Mouse (Mus musculus) retina, postnatal 7 days (tissue): ENCODE measurements around the gene Ralgapa2.

ENCODE experiments used
- DNase-seq: peaks from one replicate; pipeline ENCODE4 v3.0.0-alpha.2; 2012; ENCODE audit warnings: low read depth, low spot score

Ralgapa2 gene

DNA sequence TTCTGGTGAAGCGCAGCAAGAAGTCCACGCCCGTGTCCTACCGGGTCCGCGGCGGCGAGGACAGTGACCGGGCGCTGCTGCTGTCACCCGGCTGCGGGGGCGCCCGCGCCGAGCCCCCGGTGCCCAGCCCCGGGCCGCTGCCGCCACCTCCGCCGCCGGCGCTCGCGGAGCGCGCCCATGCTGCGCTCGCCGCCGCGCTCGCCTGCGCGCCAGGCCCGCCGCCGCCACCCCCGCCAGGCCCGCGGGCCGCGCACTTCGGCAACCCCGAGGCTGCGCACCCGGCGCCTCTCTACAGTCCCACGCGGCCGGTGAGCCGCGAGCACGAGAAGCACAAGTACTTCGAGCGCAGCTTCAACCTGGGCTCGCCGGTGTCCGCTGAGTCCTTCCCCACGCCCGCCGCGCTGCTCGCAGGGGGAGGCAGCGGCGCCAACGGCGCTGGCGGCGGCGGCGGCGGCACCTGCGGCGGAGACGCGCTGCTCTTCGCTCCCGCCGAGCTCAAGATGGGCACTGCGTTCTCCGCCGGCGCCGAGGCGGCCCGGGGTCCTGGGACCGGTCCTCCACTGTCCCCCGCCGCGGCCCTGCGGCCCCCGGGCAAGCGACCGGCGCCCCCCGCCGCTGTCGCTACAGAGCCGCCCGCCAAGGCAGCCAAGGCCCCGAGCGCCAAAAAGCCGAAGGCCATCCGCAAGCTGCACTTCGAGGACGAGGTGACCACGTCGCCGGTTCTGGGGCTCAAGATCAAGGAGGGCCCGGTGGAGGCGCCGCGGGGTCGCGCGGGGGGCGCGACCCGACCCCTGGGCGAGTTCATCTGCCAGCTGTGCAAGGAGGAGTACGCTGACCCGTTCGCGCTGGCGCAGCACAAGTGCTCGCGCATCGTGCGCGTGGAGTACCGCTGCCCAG is 289.6 kb downstream of the Ralgapa2 start:
- no peak for DNase-seq

DNA sequence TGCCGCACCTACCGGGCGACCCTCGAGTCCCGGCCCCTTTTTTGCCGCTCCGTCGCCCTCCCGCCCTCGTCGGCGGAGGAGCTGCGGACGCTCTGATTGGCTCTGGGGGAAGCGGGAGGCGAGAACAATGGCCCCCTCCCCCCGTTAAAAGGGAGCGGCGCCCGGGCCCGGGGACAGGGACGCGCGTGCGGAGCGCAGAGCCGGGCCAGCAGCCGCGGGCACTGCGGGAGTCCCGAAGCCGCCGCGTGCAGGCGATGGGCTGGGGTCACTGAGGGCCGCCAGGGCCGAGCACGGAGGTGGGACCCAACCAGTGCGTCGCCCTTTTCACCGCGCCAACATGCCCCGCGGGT is 290.2 kb downstream of the Ralgapa2 start:
- DNase-seq, result peak; percentile 94

DNA sequence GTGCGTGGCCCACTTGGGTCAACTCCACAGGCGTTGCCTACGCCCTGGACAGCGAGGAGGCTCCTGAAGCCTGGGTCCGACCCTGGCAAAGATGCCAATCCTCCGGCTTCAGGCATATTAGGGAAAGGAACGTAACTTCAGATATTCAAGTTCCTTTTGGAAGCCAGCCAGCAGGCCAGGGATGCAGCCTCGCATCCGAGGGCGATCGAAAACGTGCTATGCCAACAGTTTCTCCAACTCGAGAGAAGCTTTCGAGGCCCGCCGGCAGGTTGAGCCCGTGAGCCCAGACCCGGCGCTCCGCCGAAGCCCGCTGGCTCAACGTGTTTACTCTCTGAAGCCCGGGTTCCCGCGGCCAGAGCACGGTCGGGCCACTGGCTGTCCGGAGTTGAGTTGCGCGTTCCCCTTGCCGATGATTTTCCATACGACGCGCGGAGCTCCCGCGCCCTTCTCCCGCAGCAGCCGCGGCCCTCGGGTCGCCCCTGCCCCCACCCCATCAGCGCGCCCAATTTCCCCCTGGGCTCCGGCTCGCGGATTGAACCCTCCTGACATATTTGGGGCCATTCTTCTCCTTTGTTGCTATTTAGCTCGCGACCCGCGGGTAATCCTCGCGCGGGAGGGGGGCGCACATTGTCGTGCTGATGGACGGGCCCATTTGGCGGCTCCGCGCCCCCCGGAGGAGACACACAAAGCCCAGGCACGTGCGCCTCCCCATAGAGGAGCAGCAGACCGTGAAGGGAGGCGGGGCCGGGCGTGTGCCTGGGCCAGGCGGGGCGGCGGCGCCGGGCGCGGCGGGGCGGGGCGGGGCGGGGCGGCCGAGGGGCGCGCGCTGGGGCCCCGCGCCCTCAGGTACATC is 290.8 kb downstream of the Ralgapa2 start, which contains the start of gene Insm1:
Gene Insm1, plus strand, starts transcription at position 846 of the 853 bp plus-strand sequence.
- no peak for DNase-seq

DNA sequence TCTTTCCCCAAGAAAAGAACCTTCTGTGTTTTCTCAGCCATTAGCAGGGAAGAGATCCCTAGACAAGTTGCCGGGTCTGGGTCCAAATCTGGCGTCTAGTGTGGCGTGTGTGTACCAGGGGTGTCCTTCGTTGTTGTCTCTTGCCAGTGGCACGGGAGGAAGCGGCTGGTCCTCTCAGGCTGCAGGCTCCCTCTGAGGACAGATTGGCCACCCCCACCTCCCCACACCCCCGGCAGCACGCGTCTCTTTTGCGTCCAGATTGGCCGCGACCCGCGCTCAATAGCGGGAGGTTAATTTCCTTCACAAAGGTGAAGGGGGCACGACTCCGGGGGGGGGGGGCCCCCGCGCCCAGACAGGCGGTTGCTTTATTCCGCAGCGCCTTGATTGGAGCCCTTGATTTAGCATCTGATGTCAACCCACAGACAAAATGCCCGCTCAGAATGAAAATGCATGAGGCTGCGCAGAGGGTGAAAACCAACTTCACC is 291.5 kb downstream of the Ralgapa2 start:
- no peak for DNase-seq

DNA sequence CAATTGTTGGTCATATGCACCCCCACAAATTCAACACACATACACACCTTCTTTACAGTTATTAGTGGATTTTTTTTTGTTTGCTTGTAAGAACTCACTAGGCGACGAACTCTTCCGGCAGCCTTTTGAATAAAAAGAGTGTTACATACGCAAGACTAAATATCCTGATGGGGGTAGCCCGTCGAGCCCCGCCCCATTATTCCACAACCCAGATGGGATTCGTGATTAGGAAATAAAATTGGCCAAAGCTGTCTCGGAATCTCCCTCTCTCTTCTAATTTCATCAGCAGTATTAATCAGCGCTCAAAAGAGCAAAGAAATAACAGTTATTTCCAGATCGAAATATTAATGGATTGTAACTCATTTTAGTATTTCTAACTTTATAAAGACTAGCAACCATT is 292.4 kb downstream of the Ralgapa2 start:
- no peak for DNase-seq

DNA sequence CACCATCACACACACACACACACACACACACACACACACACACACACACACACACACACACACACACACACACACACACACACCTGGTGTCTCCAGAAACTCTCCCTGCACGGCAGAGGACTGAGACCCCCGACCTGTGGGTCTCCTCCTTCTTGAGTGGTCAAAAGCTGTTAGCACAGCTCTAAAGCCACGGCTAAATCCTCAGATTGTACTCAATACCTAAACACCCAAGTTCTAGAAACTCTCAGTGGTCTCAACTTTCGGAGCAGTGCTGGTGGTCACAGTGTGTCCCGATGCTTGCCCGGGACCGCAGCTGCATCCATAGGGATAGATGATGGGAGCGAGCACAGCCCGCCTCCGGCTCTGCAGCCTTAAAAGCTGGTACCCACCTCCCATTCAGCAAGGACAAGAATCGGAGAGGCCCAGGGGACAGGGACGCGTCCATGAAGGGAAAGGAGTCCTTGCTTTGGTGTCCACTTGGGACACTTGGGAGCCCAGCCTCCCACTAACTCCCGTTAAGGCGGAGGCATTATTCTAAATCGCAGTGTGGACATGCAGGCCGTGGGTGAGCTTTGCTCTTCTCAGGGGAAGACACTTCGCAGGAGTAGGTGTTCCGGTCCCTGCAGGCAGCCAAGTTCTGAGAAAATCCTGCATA is 293.1 kb downstream of the Ralgapa2 start:
- no peak for DNase-seq

DNA sequence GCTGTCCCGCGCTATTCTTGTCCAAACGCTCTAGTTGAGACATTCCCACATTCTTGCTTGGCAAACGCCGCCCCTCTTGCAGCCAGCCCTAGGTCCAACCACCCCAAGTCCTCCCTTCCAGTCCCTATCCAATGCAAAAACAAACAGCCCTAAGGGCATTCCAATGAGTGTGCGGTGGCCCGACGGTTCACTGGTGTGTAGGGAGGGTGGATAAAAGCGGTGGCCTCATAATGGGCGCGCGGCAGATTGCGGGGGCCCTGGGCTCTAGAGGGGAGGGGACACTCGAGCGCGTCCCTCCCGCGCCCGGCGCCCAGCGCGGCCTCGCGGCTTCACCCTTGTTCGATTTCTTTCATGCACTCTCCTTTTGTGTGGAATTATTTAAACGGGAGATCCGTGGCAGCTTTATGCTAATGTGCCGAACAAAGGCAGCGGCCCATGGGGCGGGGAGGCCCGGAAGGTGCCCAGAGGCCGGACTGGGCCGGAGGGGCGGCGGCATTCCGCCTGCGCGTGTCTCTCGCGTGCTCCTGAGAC is 293.9 kb downstream of the Ralgapa2 start:
- DNase-seq, result no peak

DNA sequence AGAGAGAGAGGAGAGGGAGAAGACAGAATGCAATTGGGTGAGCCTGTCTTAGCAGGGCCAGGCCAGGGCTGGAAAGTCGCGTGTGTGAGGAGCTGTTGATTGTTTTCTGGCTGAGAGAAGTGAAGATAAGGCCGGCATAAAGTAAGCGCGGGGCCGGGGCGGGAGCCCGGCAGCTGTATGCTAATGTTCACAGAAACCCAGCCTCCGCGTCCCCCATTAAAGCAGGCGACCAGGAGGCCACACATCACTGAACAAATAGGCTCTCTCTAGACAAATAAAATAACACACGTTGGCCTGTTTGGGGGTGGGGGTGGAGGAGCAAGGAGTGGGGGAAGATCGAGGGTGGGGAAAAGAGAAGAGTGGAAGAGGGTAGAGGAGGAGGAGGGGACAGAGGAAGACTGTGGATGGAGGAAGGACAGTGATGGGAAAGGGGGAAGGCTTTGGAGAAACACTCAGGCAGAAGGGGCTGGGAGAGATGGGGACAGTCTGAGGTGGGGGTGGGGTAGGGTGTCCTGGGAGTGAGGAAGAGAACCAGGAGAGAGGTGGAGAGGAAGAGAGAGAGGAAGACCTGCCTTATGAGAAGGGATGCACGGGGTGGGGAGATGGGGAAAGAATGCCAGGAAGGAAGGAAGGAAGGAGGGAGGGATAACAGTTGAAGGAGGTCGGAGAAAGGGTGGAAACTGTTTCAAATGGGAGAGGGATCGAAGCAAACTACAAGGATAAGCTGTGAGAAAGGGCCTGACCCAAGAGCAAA is 294.7 kb downstream of the Ralgapa2 start:
- DNase-seq, result no peak

DNA sequence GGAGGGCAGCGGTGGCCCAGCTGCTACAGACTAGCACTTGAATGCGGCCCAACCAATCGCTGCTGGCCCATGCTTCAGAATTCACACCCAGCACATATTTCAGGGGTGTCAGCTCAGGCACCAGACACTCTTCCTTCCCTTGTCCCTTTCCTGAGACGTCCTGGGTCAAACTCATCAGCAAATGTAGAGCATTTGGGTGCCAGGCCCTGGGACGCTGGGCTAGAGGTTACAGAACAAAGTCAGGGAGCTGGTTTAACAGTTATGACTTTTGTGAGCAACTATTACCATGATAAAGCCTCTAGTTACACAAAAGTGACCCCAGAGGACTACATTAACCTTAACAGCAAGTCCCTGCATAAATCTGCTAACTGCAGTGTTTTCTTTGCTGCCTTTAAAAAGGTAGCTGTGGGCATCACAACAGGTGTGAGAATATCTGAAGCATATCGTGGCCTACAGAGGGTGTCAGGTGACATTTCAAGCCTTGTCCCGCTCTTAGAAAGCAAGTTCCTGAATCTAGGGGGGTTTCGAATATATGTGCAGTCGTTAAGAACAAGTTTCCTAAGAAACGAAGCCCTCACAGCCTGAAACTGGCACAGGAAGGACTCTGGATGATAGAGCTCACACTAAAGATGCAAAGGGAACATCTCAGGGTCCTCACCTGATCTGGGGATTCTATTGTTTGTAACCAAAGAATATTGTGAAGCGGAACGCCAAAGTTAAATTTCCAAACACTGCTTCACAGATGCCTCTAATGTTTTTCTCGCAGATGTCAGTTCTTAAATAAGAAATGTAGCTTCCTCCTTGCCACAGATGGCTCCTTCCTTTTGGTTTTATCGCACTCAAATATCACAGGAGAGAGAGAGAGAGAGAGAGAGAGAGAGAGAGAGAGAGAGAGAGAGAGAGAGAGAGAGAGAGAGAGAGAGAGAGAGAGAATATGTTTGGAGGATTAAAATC is 295.8 kb downstream of the Ralgapa2 start:
- no peak for DNase-seq

DNA sequence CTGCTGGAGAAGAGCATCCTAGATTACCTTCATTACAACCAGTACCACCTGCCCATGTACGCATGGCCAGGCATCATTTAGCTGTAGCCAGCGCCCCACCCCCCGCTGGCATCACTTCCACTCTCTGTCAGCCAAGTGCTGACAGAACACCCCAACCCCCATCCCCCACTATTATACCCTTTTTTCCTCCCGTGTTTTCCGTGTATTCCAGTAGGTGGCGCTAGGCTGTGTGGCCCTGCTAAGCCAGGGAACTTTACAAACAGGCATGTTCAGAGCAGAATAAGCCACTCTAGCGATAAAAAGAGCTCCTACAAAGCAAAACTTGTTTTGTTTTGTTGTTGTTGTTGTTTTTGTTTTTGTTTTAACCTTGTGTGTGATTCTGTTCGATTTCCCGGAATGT is 297.4 kb downstream of the Ralgapa2 start:
- peak; percentile 72 for DNase-seq

DNA sequence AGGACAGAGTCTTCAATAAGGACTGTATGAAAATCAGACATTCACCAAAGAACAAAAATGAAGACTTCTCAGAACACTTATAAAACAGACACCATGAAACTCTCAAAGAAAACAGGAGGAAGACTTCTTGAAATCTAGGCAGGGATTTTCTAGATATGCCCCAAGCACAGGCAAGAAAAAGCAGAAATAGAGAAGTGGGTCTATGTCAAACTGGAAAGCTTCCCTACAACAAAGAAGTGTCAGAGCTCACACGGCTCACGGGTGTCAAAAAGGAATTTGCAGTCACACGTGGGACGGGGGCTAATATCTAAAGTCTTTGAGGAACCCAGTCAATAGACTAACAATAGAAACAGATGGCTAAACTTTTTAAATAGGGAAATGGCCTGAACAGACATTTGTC is 301.2 kb downstream of the Ralgapa2 start:
- DNase-seq, result no peak

DNA sequence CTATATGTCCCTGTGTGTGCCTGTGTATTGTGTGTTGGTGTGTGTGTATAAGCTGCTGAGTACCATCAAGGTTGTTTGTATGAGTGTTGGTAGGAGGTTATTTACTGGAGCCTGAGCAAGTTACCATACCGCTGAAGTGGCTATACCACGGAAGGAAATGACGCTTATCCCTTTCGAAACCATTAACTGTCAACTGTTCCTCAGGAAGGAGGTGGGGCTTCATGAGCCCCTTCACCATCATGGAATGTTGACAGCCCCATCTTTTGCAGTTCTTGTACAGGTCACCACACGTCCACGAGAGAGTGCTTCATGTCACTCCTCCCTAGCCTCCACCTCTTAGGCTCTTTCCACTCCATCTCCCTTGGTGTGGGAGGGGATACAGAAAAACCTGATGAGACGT is 314.2 kb downstream of the Ralgapa2 start:
- DNase-seq, result no peak

DNA sequence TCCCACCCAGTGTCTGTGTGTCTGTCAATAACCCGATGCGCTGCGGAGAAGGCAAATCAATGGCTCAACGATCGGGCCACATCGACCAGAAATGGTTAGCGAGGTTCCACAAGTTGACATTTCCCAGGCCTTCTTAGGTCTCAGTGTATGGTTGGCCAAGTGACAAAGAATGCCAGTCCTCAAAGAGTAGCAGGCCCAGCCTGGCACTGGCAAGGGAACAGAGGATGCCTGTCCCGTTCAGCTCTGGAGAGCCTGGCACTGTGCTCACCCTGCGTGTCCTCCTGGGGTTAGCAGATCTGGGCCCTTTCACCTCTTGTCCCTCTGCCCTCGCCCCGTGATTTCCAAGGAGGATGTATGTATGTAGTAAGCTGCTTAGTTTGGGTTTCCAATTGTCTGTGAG is 316.0 kb downstream of the Ralgapa2 start:
- DNase-seq, result no peak
